Mouse (Mus musculus): ENCODE measurements around the gene Grin2b.
"Not testable (repeated sequence)": the region's sequence is repeated elsewhere in the genome, so short reads cannot be mapped to it uniquely, and the experiment has no call there.

GRCm38 (mm10) chr6:135681423-135681822, 491.9 kb downstream of the Grin2b start:
- TF ChIP-seq CTCF (IDR thresholded peaks at IDR 0.05; ENCODE audit: borderline replicate concordance, insufficient read depth, low read length); POLR2A (IDR thresholded peaks at IDR 0.05; ENCODE audit: low read depth, low read length): not testable (repeated sequence)
